Mouse (Mus musculus) frontal cortex, postnatal 14 days (tissue): ENCODE measurements around the gene Rhod.
A peak's percentile ranks its signal among the peaks of the same experiment; 100 is the strongest.
"Not testable (repeated sequence)": the region's sequence is repeated elsewhere in the genome, so short reads cannot be mapped to it uniquely, and the experiment has no call there.

ENCODE experiments used
- DNase-seq, 2 experiments: peaks; one replicate each; pipeline ENCODE4 v3.0.0; 2022; ENCODE audit warnings: low spot score in 2 of 2

The Rhod gene

GRCm38 (mm10) chr19:4439161-4439801, at the start of gene Rhod:
Gene Rhod (minus strand): TSS chr19:4439432.
- no peak for DNase-seq

GRCm38 (mm10) chr19:4487877-4488276, 48.6 kb upstream of the Rhod start:
- DNase-seq = no peak

DNA sequence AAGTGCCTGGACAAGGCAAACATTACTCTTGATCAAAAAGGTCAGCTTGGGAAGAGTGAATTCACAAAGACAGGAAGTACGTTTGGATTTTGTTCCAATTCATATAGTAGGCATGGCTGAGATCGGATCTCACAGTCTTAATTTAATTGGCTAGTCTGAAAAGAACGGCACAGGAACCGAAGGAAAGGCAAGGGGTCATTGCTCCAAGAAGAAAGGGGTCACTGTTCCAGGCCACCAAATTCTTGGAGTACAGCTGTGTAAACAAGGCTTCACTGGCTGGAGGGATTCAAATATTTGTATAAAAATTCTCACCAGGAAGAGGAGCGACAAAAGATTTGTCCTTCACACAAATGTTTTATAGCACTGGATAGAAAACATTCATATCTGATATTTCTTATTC, 45.8 kb upstream of the Rhod start:
- DNase-seq = no peak

DNA sequence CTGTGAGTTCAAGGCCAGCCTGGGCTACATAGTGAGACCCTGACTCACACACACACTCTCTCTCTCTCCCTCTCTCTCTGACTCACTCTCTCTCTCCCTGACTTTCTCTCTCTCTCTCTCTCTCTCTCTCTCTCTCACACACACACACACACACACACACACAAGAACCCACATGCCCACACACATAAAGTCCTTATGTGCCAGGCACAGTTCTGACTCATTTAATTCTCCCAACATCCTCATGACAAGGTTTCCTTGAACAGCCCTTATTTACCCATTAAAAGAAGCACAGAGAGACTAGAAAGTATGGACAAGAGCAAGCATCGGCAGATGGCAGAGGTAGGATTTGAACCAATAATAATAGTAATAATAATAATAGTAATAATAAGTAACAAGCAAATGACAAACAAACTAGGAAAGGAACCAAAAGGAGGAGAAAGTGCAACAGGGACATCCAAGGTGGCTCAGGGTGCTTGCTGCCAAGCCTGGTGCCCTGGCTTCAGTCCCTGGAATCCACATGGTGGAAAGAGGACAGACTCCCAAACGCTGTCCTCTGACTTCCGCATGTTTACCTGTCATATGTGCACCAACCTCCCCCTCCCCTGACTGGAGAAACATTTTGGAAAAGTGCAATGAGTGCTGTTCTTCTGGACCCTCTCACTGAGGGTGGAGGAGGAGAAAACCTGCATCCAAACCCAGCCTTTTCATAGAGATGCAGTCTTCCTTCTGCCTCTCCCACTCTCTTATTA, 43.1 kb upstream of the Rhod start:
- no peak for DNase-seq

- DNase-seq = no peak
These were observed 42.1 kb upstream of the Rhod start for GRCm38 (mm10) chr19:4481326-4481725.

- no peak for DNase-seq
These were observed 40.8 kb upstream of the Rhod start for GRCm38 (mm10) chr19:4480041-4480440.

- DNase-seq = no peak
These were observed 38.9 kb upstream of the Rhod start for GRCm38 (mm10) chr19:4478190-4478516.

GRCm38 (mm10) chr19:4477345-4478189, 38.3 kb upstream of the Rhod start, which contains the start of gene Syt12:
Gene Syt12 (minus strand): TSS chr19:4477447.
- DNase-seq = peak in 1 of 2 experiments; percentile 43

GRCm38 (mm10) chr19:4476601-4477257, 37.5 kb upstream of the Rhod start:
- DNase-seq = peak in 1 of 2 experiments; percentile 43

DNA sequence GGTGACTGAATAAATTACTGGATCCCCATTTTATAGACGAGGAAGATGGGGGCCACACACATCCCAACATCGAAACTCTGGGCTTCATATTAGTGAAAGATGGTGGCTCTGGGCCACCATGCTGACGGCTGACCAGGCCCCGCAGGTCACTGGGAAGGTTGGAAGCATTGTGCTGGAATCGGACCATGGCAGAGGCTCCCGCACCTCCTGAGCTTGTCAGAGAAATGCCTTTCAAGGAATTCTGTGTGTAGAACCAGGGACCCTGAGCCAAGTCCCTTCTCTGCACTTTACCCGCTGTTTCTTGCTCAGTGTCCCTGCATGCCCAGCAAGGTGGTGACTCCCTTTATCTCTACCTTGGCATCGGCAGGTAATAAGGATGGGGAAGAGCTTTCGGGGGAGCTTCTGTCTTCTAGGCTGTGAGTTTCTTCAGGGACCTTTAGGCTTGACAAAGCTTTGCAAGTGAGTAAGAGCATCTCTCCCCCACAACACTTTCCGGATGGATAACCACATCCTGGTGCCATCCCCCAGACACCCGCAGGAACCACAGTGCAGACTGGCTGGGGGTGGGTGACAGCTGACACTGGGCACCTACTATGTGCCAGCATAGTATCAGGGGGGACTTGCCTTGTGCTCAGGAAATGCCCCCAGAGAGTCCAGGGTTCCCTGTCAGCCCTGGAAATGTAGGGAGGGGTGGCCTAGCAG, 36.1 kb upstream of the Rhod start:
- no peak for DNase-seq

- DNase-seq = no peak
These were observed 35.5 kb upstream of the Rhod start for GRCm38 (mm10) chr19:4474739-4475138.

- DNase-seq = no peak
These were observed 34.3 kb upstream of the Rhod start for GRCm38 (mm10) chr19:4473549-4473948.

- DNase-seq = no peak
These were observed 29.1 kb upstream of the Rhod start for GRCm38 (mm10) chr19:4468363-4468762.

GRCm38 (mm10) chr19:4464666-4465065, 25.4 kb upstream of the Rhod start:
- DNase-seq = no peak

GRCm38 (mm10) chr19:4461981-4462380, 22.7 kb upstream of the Rhod start:
- no peak for DNase-seq

DNA sequence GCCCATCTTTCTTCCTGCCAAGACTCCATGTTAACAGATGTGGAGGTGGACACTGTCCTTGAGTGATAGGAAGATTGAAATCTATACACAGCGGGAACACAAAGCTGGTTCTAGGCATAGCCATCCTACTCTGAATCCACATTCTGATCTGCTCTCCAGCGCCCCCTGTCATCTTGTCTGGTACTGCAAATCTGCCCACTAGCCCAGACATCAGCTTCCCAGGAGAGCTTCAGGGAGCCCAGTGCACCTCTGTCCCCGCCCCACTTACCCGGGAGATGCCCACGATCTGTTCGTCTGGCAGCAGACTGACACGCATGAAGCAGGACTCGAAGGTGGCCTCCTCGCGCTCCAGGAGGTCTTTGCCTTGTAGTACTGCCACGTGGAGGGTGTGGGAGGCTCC, 17.0 kb upstream of the Rhod start:
- peak in 1 of 2 experiments; percentile 43 for DNase-seq

DNA sequence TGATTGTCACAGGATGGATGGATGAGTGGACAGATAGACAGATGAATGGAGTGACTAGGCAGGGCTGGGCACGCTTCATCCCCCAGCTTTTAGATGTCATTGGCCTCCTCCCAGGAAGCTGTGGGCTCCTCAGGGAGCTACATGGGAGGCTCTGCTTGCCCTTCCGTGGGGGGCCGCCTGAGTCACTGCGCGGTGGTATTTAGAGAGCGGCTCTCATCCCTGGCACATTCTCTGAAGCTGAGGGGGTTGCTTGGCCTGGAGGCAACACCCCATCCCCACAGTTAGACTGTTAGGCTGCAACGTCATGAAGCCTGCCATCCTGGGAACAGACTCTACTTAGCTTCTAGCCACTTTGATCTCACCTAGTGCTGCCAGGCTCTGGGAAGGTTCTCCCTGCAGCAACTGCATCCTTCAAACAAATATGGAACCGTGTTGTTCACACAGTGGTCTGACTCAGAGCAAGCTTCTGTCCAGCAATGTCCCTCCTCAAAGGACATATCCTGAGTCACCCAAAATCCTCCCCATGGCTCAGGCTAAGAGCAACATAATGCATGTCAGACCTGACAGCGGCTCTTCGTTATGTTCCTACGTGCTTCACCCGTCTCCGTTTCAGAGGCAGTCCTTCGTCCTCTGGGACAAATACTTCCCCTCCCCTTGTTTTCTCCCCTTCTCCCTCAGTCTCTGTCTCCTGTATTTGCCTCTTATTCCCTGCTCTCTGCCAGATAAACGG, 16.0 kb upstream of the Rhod start:
- no peak for DNase-seq

GRCm38 (mm10) chr19:4454040-4454439, 14.8 kb upstream of the Rhod start:
- not testable (repeated sequence) for DNase-seq

DNA sequence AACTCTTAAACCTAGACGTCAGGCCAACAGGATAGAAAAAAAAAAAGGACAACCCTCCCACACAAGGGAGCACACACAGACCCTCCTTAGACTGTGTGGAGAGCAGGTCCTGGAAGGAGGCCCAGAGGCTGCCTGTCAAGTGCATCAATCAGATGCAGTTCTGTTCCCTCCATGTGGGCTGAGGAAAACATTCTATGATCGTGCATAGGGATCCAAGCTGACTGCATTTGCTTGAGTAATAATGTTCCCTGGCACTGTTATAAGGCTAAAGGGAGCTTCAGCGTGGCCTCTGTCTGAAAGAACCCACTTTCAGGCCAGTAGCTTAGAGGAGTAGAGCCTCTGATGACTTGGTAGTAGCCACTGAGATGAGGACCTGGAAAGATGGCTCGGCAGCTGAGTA, 13.3 kb upstream of the Rhod start:
- no peak for DNase-seq

DNA sequence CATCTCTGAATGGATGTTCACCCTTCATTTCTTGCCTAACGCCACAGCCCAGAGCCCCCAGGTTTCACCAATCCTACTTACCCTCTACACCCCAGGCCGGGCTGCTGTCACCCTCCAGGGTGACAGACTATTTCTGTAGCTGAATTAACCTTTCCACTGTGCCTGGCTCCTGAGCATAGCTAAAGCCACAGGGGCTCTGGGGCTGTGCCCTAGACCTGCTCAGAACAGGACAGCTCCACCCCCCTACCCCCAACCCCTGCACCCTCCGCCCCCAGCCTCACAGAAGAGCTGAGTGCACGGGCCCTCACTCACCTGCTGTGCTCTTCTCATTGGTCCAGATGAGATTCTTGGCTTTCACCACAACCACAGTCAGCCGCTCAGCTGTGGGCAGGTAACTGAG, 12.7 kb upstream of the Rhod start:
- DNase-seq = no peak

GRCm38 (mm10) chr19:4451098-4451497, 11.9 kb upstream of the Rhod start:
- DNase-seq = no peak
